Mouse (Mus musculus): ENCODE measurements around the gene Rpp21.

Gene Rpp21

GRCm38 (mm10) chr17:36233572-36233971, 24.3 kb downstream of the Rpp21 start:
- no peak for DNase-seq

- DNase-seq = peak; percentile 70 to 78
These were observed 26.6 kb downstream of the Rpp21 start for GRCm38 (mm10) chr17:36231318-36231717.

GRCm38 (mm10) chr17:36229046-36229445, 28.8 kb downstream of the Rpp21 start:
- no peak for DNase-seq

- DNase-seq = peak in 1 of 2 experiments; percentile 9
These were observed 30.9 kb downstream of the Rpp21 start for GRCm38 (mm10) chr17:36226921-36227320.

GRCm38 (mm10) chr17:36225231-36225824, 32.5 kb downstream of the Rpp21 start:
- DNase-seq = peak; percentile 10 to 26

- no peak for DNase-seq
These were observed 33.4 kb downstream of the Rpp21 start for GRCm38 (mm10) chr17:36224451-36224850.

GRCm38 (mm10) chr17:36218594-36219155, 39.2 kb downstream of the Rpp21 start:
- no peak for DNase-seq

- DNase-seq = no peak
These were observed 42.3 kb downstream of the Rpp21 start for GRCm38 (mm10) chr17:36215586-36215985.

- DNase-seq = no peak
These were observed 51.0 kb downstream of the Rpp21 start for GRCm38 (mm10) chr17:36206846-36207245.

- DNase-seq = no peak
These were observed 52.0 kb downstream of the Rpp21 start for GRCm38 (mm10) chr17:36205862-36206261.

All from cerebellum, postnatal 14 days (tissue).